Mouse (Mus musculus) gastrocnemius, postnatal 10 days (tissue): ENCODE results near the gene St6gal1. TPM values are rescaled to one million over a fixed set of nuclear protein-coding genes. Genes with fewer than 3 reads are reported as not detected.
"Not testable (repeated sequence)": the region's sequence is repeated elsewhere in the genome, so short reads cannot be mapped to it uniquely, and the experiment has no call there.

Experiments used
- DNase-seq: peaks from one replicate; pipeline ENCODE4 v3.0.0; 2021; ENCODE audit warnings: mixed read lengths
- long read RNA-seq, 2 experiments: library from polyadenylated mRNA; stranded (forward); transcript quantifications; one replicate each; pipeline ENCODE4 v2.0.0; 2021
- total RNA-seq, 2 experiments: library from RNA; stranded (reverse); gene quantifications; 2 replicates each; pipeline ENCODE4 v1.2.3; 2021

The St6gal1 gene
- 1 to 10 TPM; 9.5 to 9.8 TPM for total RNA-seq
- long read RNA-seq, experiment 1, full-length matches to known transcripts, result 9 of 13 reads
- long read RNA-seq, experiment 1, partial matches to known transcripts, result 0 of 13 reads
- long read RNA-seq, experiment 1, other reads (novel, unspliced or antisense), result 4 of 13 reads
- long read RNA-seq, experiment 2, full-length matches to known transcripts, result 11 of 16 reads
- long read RNA-seq, experiment 2, partial matches to known transcripts, result 3 of 16 reads
- long read RNA-seq, experiment 2, other reads (novel, unspliced or antisense), result 2 of 16 reads

GRCm38 (mm10) chr16:23224671-23225068, at the start of gene St6gal1:
TSS of gene St6gal1 (plus strand) at chr16:23224740.
- DNase-seq, result peak; percentile 70

- no peak for DNase-seq
Observed at GRCm38 (mm10) chr16:23174855-23175254, 49.7 kb upstream of the St6gal1 start.

- DNase-seq, result no peak
Observed at GRCm38 (mm10) chr16:23175956-23176355, 48.6 kb upstream of the St6gal1 start.

GRCm38 (mm10) chr16:23177856-23178255, 46.7 kb upstream of the St6gal1 start:
- no peak for DNase-seq

- DNase-seq, result no peak
Observed at GRCm38 (mm10) chr16:23178796-23179195, 45.7 kb upstream of the St6gal1 start.

- not testable (repeated sequence) for DNase-seq
Observed at GRCm38 (mm10) chr16:23179436-23179835, 45.1 kb upstream of the St6gal1 start.

GRCm38 (mm10) chr16:23181054-23181453, 43.5 kb upstream of the St6gal1 start:
- DNase-seq, result no peak

GRCm38 (mm10) chr16:23181487-23181886, 43.1 kb upstream of the St6gal1 start:
- DNase-seq, result no peak

- DNase-seq, result no peak
Observed at GRCm38 (mm10) chr16:23181942-23182597, 42.5 kb upstream of the St6gal1 start.

GRCm38 (mm10) chr16:23185824-23186223, 38.7 kb upstream of the St6gal1 start:
- no peak for DNase-seq

- no peak for DNase-seq
Observed at GRCm38 (mm10) chr16:23186418-23186817, 38.1 kb upstream of the St6gal1 start.

- DNase-seq, result no peak
Observed at GRCm38 (mm10) chr16:23187983-23188382, 36.6 kb upstream of the St6gal1 start.

- no peak for DNase-seq
Observed at GRCm38 (mm10) chr16:23189612-23190011, 34.9 kb upstream of the St6gal1 start.

GRCm38 (mm10) chr16:23191560-23192242, 32.8 kb upstream of the St6gal1 start:
- no peak for DNase-seq

GRCm38 (mm10) chr16:23195618-23196017, 28.9 kb upstream of the St6gal1 start:
- no peak for DNase-seq

GRCm38 (mm10) chr16:23196296-23196695, 28.2 kb upstream of the St6gal1 start:
- DNase-seq, result no peak

- no peak for DNase-seq
Observed at GRCm38 (mm10) chr16:23196791-23197190, 27.7 kb upstream of the St6gal1 start.

- no peak for DNase-seq
Observed at GRCm38 (mm10) chr16:23201498-23201897, 23.0 kb upstream of the St6gal1 start.

GRCm38 (mm10) chr16:23214314-23214713, 10.2 kb upstream of the St6gal1 start:
- no peak for DNase-seq

GRCm38 (mm10) chr16:23215241-23215900, 9.2 kb upstream of the St6gal1 start:
- DNase-seq, result no peak

- DNase-seq, result no peak
Observed at GRCm38 (mm10) chr16:23216366-23216765, 8.2 kb upstream of the St6gal1 start.

- no peak for DNase-seq
Observed at GRCm38 (mm10) chr16:23218313-23218712, 6.2 kb upstream of the St6gal1 start.
